Mouse (Mus musculus): ENCODE measurements around the gene Gbf1.
"Not testable (repeated sequence)": the region's sequence is repeated elsewhere in the genome, so short reads cannot be mapped to it uniquely, and the experiment has no call there.

Gene Gbf1

GRCm38 (mm10) chr19:46152127-46152803 lies at the start of gene Gbf1:
Gene Gbf1 (plus strand): TSS chr19:46152509.
- DNase-seq (ENCODE audit: low spot score), result peak; percentile 96

GRCm38 (mm10) chr19:46103437-46104186 lies 48.7 kb upstream of the Gbf1 start:
- DNase-seq (ENCODE audit: low spot score), result no peak

GRCm38 (mm10) chr19:46104187-46104557 lies 48.1 kb upstream of the Gbf1 start:
- DNase-seq (ENCODE audit: low spot score), result no peak

- DNase-seq (ENCODE audit: low spot score), result no peak
Observed at GRCm38 (mm10) chr19:46110214-46110613, 42.1 kb upstream of the Gbf1 start.

- DNase-seq (ENCODE audit: low spot score), result no peak
Observed at GRCm38 (mm10) chr19:46110781-46111180, 41.5 kb upstream of the Gbf1 start.

- DNase-seq (ENCODE audit: low spot score), result no peak
Observed at GRCm38 (mm10) chr19:46114617-46115016, 37.7 kb upstream of the Gbf1 start.

- DNase-seq (ENCODE audit: low spot score), result no peak
Observed at GRCm38 (mm10) chr19:46119458-46119857, 32.9 kb upstream of the Gbf1 start.

GRCm38 (mm10) chr19:46120872-46121271 lies 31.4 kb upstream of the Gbf1 start:
- DNase-seq (ENCODE audit: low spot score), result no peak

- no peak for DNase-seq (ENCODE audit: low spot score)
Observed at GRCm38 (mm10) chr19:46123876-46124275, 28.4 kb upstream of the Gbf1 start.

GRCm38 (mm10) chr19:46124651-46125050 lies 27.7 kb upstream of the Gbf1 start:
- peak; percentile 41 for DNase-seq (ENCODE audit: low spot score)

GRCm38 (mm10) chr19:46126301-46126700 lies 26.0 kb upstream of the Gbf1 start:
- DNase-seq (ENCODE audit: low spot score), result no peak

GRCm38 (mm10) chr19:46129737-46130136 lies 22.6 kb upstream of the Gbf1 start:
- DNase-seq (ENCODE audit: low spot score), result not testable (repeated sequence)

- DNase-seq (ENCODE audit: low spot score), result no peak
Observed at GRCm38 (mm10) chr19:46131283-46131682, 21.0 kb upstream of the Gbf1 start.

- no peak for DNase-seq (ENCODE audit: low spot score)
Observed at GRCm38 (mm10) chr19:46131694-46132525, 20.4 kb upstream of the Gbf1 start, which contains the start of gene Elovl3. Gene Elovl3 (plus strand): TSS chr19:46131897.

GRCm38 (mm10) chr19:46132577-46132976 lies 19.7 kb upstream of the Gbf1 start:
- DNase-seq (ENCODE audit: low spot score), result no peak

GRCm38 (mm10) chr19:46135297-46135696 lies 17.0 kb upstream of the Gbf1 start:
- peak; percentile 85 for DNase-seq (ENCODE audit: low spot score)

GRCm38 (mm10) chr19:46135789-46136638 lies 16.3 kb upstream of the Gbf1 start:
- peak; percentile 48 for DNase-seq (ENCODE audit: low spot score)

GRCm38 (mm10) chr19:46136639-46137580 lies 15.4 kb upstream of the Gbf1 start:
- peak; percentile 76 for DNase-seq (ENCODE audit: low spot score)

GRCm38 (mm10) chr19:46140324-46140723 lies 12.0 kb upstream of the Gbf1 start:
- no peak for DNase-seq (ENCODE audit: low spot score)

GRCm38 (mm10) chr19:46141091-46141490 lies 11.2 kb upstream of the Gbf1 start:
- DNase-seq (ENCODE audit: low spot score), result no peak

Measured in testis, postnatal 14 days (tissue).